Mouse (Mus musculus) CD8-positive naive resting alpha-beta T cell, adult 2 months (primary cell): ENCODE results near the gene Fzd10.

Experiments used
- DNase-seq, 2 experiments: peaks; one replicate each; pipeline ENCODE4 v3.0.0; 2022; ENCODE audit warnings: low read depth in 2 of 2, low spot score in 2 of 2

Gene Fzd10

DNA sequence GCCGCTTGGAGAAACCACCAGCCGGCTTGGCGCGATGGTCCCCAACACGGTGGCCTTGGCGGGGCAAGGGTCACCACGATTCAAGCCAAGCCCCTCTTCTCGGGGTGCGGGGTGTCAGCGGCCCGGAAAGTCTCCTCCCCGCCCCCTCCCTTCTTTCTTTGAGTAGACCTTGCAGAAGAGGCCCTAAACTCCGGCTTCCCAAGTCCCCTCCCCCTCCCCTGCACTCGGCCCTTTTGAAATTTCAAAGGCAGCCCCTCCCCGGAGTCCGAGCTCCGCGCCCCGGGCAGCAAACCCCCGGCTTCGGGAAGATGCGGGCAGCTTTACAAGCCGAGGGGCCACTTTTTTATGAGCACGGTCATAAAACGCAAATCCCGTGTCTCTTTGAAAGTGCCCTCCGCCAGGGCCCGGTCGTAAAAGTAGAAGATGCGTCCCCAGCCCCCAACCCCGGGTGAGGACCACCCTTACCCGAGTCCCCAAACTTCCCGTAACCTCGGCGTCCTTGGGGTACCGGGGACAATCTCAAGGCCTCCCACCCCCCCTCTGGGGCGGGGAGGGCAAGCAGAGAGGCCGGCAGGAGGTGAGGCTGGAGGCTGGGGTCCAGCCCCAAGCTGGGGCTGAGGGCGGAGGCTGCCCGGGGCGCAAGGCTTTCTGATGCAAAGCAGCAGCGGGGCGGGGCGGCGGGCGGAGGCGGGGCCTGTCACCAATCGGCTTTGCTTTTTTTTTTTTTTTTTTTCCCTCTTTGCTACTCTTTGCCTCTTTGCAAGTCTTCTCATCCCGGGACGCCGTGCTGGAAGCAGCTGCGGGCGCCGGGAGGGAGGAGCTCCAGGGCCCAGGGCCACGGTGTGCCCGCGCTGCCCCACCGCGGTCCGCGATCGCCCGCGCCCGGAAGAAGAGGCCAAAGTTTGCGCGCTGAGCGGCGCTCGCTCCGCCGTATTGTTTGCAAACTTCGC is at the start of gene Fzd10:
Gene Fzd10, plus strand, starts transcription at position 773 of the 950 bp plus-strand sequence.
- DNase-seq = no peak

DNA sequence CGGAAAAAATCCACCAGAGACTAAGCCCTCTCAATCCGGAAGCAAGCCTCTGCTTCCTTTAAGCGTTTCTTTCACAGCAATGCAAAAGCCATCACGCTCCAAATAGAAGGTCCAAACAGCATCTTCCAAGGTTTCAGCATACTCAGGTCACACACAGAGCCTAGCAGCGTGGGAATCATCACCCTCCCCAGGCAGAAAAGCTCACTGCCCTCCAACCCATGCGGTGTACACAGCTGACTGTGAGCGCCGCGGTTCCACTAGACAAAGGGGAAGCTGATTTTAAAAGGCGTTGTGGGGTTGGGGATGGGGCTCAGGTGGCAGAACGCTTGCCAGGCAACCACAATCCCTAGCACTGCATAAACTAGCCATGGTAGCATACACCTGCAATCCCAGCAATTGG is 49.2 kb upstream of the Fzd10 start:
- DNase-seq = no peak

DNA sequence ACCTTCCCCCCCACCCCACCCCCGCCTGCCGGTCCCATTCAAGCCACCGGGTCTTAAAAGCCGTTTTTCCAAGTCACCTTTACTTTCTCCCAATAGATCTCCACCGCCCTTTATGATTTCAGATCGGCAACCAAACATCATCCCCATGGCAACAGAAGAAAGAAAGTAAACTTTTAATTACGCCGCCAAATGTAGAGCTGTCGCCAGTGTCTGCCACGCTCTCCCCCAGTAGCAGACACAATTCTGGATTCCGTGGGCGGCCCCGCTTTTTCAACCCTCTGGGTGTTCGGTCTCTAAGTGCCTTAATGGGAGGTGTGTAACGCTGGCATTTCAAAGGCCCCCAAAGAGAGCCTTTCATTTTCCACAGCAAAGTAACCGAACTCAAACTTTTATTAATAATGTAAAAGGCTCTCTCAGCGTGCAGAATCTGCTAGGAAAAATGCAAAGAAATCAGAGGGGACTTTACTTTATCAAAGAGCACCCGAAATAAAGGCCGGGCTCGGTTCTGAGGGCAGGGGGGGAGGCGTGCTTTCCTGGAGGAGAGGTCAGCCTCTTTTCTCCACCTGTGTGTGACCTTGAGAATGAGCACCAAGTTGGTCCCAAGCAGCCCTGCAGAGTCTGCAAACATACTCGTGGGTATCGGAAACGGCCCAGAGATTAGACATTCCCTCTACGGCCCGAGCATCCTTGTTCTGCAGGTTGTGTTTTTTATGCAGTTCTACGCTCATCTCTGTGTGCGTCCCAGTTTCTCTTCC is 48.3 kb upstream of the Fzd10 start:
- no peak for DNase-seq

DNA sequence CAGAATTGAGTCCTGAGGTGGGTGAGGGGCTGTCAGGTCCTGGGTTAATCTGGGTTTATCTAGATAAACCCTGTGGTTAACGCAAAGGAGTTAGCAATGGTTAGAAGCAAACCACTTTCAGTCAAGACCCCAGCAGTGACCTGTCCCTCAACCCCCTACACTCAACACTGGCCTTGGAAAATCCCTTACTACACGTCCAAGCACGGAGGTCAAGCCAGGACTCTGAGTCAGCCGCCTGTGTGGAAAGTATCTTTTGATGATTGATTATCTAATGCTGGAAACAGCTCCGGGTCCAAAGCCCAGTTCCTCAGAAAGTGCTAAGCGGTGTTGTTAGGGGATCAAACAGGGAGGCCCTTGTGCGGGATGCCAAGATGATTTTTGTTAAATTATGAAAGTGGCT is 42.5 kb upstream of the Fzd10 start:
- no peak for DNase-seq

DNA sequence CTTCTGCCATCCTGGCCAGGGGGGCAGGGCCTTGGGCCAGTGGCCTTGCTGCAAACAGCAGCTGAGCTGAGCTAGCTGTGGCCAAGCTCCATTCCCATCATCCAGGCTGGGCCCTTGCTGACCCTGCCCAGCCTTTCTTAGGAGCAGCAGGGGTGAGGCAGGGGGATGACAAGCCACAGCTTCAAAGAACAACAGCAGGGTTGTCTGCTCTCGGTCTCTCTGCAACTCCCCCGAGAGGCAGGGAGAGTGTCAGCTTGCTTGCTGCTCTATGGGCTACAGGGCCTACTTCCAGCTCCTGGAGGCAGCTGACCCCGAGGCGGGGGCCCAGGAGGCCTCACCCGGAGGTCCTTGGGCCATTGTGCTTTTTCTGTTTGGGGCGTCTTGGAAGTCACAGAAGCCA is 33.3 kb upstream of the Fzd10 start:
- DNase-seq = no peak

DNA sequence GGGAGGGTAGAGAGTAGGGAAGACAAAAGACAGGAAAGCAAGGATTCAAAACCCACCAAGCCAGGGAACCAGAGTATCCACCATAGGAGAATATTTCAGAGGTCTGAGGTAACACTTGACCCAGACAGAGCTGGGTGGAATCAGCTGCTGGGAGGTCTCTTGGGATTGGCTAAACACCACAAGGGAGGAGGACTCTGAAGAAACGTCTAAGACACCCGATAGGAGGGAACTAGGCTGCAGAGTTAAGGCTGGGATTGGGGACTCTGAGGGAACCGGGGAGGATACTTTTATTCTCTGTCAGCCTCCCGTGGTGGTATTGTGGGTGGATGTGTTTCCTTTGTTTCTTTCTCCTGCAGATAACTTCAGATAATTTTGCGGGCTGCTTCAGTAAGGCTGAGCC is 31.7 kb upstream of the Fzd10 start:
- no peak for DNase-seq

DNA sequence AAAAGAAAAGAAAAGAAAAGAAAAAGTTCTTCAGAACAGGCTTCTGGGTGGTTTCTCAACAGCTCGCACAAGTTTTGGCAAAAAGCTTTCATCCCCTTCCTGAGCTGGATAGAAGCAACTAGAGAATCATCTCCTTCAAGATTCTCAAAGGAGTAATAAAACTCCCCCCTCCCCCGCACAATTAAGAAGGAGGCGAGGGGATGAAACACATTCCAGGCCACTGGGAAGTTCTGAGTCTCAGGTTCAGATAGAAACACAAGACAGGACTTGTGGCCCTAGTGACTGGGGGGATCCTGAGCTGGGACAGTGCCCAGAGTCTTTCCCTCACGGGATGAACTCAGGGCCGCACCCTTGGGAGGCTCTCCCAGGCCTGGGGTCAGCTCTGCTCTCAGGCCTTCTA is 30.6 kb upstream of the Fzd10 start:
- no peak for DNase-seq

DNA sequence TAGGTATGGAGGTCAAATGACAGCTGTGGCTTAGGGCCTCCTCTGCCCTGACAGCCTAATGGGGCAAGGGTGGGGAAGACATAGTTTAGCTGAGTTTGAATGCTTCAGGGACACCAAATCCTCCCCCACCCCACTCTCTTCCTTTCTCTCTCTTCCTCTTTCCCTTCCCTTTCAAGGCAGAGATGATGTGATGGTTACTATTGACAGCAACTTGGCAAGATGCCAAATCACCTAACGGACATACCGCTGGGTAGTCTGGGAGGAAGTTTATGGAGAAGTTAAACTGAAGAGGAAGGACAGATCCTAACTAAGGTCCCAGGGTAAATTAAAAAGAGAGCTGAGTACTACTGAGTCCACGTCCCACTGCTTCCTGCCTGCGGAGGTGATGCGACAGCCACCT is 29.8 kb upstream of the Fzd10 start:
- DNase-seq = no peak

DNA sequence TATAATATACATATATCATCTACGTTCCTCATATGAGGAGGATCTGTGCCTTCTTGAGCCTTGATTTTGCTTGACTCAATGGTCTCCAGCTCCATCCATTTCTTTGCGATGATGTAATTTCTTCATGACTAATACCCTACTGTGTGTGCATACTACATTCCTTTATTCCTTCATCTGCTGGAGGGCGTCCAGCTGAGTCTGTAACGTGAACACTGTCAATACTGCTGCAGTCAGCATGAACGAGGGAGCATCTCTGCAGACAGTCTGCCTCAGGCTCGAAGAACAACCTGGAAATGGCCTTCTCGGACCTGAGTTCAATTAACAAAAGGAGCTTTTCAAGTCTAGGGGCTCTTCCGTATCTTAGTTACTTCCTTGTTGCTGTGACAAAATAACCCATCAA is 28.9 kb upstream of the Fzd10 start:
- no peak for DNase-seq

DNA sequence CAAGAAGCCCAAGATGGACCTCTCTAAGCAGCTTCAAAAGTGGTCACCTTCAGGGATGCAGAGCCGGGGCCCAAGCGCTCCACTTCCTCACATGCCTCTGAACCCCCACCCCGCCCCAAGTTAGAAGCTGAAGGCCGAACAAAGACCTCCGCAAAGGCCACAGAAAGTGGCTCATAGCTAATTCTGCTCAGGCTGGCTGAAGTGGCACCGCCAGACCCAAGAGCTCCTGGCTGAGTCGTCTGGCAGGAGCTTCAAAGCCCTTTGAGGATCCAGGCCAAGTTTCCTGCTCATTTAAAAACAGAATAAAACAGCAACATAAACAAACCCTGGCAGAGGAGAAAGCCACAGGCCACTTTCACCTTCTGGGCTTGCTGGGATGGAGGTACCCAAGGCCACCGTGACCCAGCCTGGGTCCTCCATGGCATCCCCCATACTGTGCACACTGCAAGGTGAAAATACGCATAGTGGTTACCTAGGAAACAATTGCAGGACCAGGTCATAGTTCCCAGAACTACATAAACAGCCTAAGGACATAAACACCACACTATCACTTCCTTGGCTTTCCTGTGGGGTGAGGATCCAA is 24.6 kb upstream of the Fzd10 start:
- DNase-seq = no peak

DNA sequence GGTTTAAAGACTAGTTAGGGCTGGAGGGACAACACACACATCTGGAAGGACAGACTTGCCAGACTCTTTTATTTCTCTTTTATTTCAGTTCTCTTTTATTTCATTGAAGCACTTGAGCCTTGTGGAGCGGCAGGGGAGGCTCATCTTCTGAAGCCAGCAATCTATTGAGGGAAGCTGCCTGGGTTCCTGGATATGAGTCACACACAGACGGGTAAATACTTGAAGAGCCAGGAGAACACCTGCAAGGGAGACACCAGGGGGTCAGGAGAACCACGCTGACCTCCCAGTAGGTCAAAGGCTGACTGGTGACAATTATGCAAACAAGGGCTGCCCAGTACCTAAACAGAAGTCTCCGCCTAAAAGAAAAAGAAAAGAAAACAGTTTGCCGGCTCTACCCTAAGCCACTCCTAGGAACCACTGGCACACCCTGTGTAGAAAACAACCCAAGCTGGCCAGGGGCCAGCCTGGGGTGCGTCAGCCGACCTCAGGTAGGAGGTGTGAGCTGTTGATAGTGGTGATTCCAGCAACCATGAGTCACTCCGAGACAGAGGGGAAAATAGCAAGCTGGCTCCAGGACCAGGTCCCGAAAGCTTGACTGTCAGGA is 21.5 kb upstream of the Fzd10 start:
- no peak for DNase-seq

DNA sequence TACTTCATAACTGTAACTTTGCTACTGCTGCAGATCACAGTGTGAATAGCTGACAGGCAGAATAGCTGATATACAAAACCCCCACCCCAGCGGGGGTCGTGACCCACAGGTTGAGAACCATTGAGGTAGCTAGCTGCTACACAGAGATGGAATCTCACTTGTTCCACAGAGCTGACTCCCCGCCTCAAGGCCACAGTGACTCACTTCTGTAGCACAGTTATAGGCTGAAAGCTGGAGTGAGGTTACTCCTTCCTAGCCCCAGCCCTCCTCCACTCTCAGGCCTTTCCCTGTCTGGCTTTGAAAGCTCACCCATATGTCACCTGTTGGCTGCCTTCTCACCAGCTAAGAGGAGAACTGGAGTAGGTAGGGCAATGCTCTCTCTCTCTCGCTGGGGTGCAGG is 19.7 kb upstream of the Fzd10 start:
- no peak for DNase-seq

DNA sequence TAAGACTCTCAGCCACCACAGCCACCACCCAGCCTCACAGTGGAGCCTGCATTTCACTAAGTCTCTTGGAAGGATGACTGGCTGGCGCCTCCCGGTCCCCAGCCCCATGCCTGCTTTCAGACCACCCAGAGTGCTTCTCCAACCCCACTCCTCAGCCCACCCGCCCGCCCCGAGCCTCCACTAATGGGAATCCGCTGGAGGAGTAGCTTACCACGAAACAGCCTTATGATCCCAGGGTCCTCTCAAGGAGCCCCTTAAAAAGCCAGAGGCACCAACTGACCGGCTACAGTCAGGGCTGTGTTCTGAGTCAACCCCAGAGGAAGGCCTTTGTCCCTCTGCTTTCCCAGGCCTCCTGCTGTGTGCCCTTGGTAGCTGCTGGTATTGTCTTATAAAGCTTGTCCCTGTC is 19.1 kb upstream of the Fzd10 start:
- DNase-seq = no peak

DNA sequence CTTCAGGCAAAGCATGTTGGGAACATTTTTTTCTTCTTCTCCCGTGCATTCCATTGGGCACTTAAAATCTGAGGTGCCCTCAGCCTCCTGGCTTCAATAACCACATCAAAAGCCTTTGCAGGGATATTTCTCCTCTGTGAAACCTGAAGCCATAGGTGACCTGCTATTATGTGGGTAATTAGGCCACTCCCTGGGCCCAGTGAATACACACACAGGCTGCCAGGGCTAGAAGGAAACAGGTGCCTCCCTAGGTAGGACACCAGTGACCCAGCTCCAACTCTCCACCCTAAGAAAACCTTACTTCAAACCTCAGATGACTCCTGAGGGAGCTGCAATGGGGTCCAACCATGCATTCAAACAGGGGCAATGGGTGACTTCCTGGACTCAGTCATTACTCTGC is 11.4 kb upstream of the Fzd10 start:
- DNase-seq = no peak

DNA sequence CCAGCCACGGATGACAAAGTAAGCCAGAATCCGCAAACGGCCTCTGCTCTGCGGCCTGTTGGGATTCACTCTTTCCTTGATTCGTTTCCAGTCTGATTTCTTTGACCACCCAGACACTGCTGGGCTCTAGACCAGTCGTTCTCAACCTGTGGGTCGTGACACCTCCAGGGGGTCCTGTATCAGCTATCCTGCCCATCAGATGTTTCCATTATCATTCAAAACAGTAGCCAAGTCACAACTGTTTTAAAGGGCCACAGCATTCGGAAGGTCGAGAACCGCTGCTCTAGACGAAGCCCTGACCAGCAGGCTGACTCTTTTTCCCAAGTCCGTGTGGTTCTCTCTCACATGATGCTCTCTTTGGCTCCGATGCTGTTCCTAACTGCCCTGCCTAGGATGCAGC is 7.2 kb upstream of the Fzd10 start:
- DNase-seq = no peak

DNA sequence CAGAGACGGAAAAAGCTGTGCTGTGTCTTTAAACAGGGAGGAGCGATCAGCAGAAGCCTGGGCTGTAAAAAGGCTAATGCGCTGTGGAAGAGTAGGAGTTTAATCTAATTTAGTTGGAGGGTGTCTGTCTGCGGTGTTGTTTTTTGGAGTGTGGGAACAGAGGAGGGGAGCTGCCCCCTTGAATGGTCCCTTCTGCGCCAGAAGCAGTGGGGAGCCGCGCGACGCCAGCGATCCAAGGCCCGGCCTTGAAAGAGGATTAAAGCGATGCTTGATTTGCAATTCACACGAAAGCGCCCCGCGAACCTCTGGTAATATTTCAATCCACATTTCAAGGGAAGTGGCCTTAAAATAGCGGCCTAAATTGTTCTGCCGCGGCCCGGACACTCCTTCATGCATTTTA is 3.8 kb upstream of the Fzd10 start:
- no peak for DNase-seq

DNA sequence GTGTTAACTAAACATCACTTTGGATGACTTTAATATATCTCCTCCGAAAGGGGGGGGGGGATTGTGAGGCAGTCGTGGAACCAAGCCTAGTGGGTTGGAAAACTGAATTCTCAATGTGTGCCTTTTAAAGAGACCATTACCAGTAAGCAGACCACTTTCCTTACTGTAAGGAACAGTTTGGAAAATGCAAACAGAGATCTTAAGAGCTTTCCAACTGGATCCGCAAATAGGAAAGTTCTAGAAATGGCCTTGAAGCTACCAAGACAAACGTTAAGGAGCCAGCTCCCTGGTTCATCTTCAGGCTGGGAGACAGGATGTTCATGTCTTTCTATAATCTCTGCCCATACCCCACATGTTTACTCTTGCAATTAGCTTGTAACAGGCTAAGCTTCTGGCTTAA is 3.3 kb upstream of the Fzd10 start:
- DNase-seq = no peak

DNA sequence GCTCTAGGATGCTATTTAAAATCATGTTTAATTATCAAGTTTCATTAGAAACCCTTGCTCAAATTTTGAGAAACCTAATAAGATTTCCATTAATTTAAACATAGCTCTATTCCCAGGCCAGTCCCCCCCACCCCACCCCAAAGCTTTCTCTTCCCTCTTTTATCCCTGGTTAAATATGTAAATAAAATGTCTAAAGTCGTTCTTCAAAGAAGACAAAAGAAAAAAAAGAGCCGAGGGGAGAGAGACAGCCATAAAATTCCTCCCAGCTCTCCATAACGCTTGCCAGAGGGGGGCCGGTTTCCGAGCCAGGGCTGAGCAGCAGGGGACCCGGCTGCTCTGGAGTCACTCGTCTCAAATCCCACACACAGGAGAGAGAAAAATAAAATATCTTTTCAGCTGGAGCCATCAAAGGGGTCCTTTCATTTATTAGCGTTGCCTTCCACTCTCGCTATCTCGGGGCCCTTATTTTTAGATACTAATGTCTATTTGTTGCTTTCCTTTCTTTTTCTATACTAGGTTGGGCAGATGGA is 2.4 kb upstream of the Fzd10 start:
- DNase-seq = no peak

DNA sequence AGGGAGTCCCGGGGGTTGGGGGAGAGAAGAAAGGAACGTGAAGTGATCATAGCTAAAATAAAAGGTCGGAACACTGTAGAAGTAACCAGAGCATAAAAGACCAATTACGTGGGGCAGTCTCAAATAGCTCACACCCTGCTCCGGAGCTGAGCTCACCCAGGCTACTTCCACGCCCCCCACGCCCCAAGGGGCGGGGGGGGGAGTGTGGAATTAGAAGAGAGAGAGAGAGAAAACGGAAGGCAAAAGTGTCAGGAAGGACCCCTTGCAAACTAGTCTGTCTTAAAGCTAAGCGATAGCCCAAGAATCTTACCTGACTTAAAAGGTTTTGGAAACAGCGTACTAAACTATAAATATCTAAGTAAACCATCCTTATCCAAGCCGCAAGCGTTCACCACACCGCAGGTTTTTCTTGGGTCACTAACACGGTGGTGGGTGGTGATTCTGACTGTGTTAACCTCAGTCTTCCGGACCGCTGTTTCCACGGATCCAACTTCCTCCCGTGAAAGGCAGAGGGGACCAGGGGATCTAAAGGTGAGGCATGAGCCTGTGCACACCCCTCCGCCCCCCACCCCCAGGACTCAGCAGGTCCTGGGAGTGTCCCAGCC is 1.8 kb upstream of the Fzd10 start:
- DNase-seq = no peak

DNA sequence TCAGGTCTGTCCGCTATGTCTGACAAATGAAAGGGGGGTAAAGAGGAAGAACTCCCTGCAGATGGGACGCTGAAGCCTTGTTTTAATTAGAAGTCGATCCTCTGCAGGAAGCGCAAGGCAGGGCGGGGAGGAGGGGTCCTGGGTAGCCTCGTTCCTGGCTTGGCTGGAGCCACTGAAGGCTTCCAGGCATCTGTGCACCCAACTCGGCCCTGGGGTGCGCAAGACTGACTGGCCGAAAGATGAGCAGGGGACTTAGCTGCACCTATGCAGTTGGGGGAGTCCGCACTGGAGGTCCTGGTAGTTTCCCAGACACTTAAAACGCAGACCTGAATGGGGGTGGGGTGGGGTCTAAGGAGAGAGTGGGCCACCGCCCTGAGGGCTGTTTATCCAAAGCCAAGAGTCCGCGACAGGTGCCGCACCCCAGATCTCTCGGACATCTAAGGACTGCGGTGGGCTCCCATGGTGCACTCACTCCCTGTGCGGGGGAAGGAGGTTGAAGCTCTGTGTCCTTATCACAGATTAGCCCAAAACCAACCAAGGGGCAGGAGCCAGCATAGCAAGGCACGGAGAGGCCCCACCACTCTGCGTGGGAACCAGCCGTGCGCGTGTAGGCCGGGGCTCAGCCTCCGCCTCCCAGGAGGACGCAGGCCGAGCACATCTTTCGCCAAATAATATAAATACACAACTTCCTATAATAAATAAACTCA is 1.1 kb upstream of the Fzd10 start:
- DNase-seq = no peak
